In genomic region chr3:27250936-27251335, GRCm38 (mm10) we compare ENCODE assay signal across 12 mouse cellular contexts.
DNase-seq lines count a peak whose midpoint lies in the region; ATAC-seq and TF ChIP-seq lines count a peak whose summit lies in the region.
"Had no signal": no experiment of that assay in that cellular context is flagged by ENCODE, and none has a peak within 500 bp of the region (broad histone marks: within the 10 kb centered on the region; RNA-seq: fewer than 3 reads in every experiment).

No protein-coding gene starts in this region.

- peak; percentile 35 for TF ChIP-seq RAD21 in MEL (IDR thresholded peaks at IDR 0.05; ENCODE audit: low read depth, low read length)

- no peak for ATAC-seq in embryonic facial prominence, embryonic 11.5 days (replicated peaks; ENCODE audit: insufficient number of reproducible peaks, low FRiP score, low TSS enrichment, low read depth)

- H3K79me2 ChIP-seq in MEL (ENCODE audit: control insufficient read depth, insufficient read depth, low read length, poor library complexity): no peaks in the 10 kb centered on the region

- H3K9me3 ChIP-seq in embryonic facial prominence, embryonic 11.5 days (replicated peaks; ENCODE audit: control insufficient read depth, low read length): no peaks in the 10 kb centered on the region
- no peaks in the 10 kb centered on the region for H3K9me3 ChIP-seq in embryonic facial prominence, embryonic 10.5 days
- no peaks in the 10 kb centered on the region for H3K9me3 ChIP-seq in MEL (replicated peaks; ENCODE audit: insufficient read depth, low read length)

- TF ChIP-seq POLR2A in MEL (IDR thresholded peaks at IDR 0.05; ENCODE audit: control insufficient read depth in 1 of 2, insufficient read depth in 1 of 2, low read depth in 1 of 2, low read length in 2 of 2, poor library complexity in 1 of 2): no peak

- no peak overlapping the region for H3K4me2 ChIP-seq in embryonic facial prominence, embryonic 11.5 days (ENCODE audit: low read depth, low read length)

- TF ChIP-seq CTCF in left cerebral cortex, adult 2 months (IDR thresholded peaks at IDR 0.05): peak; percentile 64
- TF ChIP-seq CTCF in MEL (IDR thresholded peaks at IDR 0.05 in 2 of 3, conservative IDR thresholded peaks at IDR 0.05 in 1 of 3; ENCODE audit: control insufficient read depth in 1 of 3, insufficient read depth in 1 of 3, low read depth in 2 of 3, low read length in 3 of 3, poor library complexity in 1 of 3, severe bottlenecking in 1 of 3): peak; percentile 23 to 75 (median 50); a peak in 5 of 6 replicates

- intact Hi-C loops in left cerebral cortex, adult 2 months (cut with DNase I): loop anchor here (5.0 kb wide), 2 partner anchors 86 to 216 kb away; no protein-coding TSS in a partner anchor

- no peaks in the 10 kb centered on the region for H3K27me3 ChIP-seq in embryonic facial prominence, embryonic 11.5 days (ENCODE audit: control insufficient read depth, insufficient read depth, low read length)
- H3K27me3 ChIP-seq in embryonic facial prominence, embryonic 10.5 days (replicated peaks; ENCODE audit: low read depth, poor library complexity, severe bottlenecking): no peaks in the 10 kb centered on the region
- no peaks in the 10 kb centered on the region; a peak in 1 of 4 replicates for H3K27me3 ChIP-seq in MEL (ENCODE audit: control insufficient read depth in 1 of 2, insufficient read depth in 2 of 2, low read length in 2 of 2)

- H3K9ac ChIP-seq in embryonic facial prominence, embryonic 11.5 days (replicated peaks; ENCODE audit: low read length): no peak overlapping the region
- no peak overlapping the region for H3K9ac ChIP-seq in MEL (ENCODE audit: control insufficient read depth, low read depth, low read length, poor library complexity, severe bottlenecking)

- no peak overlapping the region for H3K27ac ChIP-seq in embryonic facial prominence, embryonic 11.5 days (replicated peaks; ENCODE audit: low read depth, low read length)
- H3K27ac ChIP-seq in embryonic facial prominence, embryonic 10.5 days (replicated peaks): no peak overlapping the region
- no peak overlapping the region for H3K27ac ChIP-seq in left cerebral cortex, adult 2 months
- H3K27ac ChIP-seq in MEL (ENCODE audit: control insufficient read depth, low read depth, low read length): no peak overlapping the region

- 42% methylated on average over 7 of the region's 7 CpGs for WGBS in embryonic facial prominence, embryonic 11.5 days
- WGBS in embryonic facial prominence, embryonic 10.5 days: 46% methylated on average over 7 of the region's 7 CpGs

- no peak for TF ChIP-seq EP300 in MEL (IDR thresholded peaks at IDR 0.05; ENCODE audit: low read depth in 1 of 2, low read length in 2 of 2)

- no peak overlapping the region for H3K4me3 ChIP-seq in embryonic facial prominence, embryonic 11.5 days (ENCODE audit: low read depth, low read length)
- no peak overlapping the region for H3K4me3 ChIP-seq in embryonic facial prominence, embryonic 10.5 days
- no peak overlapping the region for H3K4me3 ChIP-seq in left cerebral cortex, adult 2 months
- H3K4me3 ChIP-seq in MEL (ENCODE audit: control insufficient read depth in 1 of 2, insufficient read depth in 1 of 2, low read depth in 2 of 2, low read length in 2 of 2): no peak overlapping the region
- H3K4me3 ChIP-seq: myocyte had no signal

- DNase-seq in embryonic facial prominence, embryonic 11.5 days (ENCODE audit: low spot score): peak; percentile 9
- no peak for DNase-seq in embryonic facial prominence, embryonic 10.5 days (ENCODE audit: low spot score)
- DNase-seq in left cerebral cortex, adult 2 months (ENCODE audit: extremely low spot score in 1 of 2, low spot score in 2 of 2): no peak
- DNase-seq in left cerebral cortex, adult 11 months (ENCODE audit: low spot score): no peak
- DNase-seq in 3T3-L1 (ENCODE audit: low read depth, low spot score): peak; percentile 58
- DNase-seq in MEL (ENCODE audit: low read depth, low spot score): peak; percentile 21
- no peak for DNase-seq in spleen, postnatal 4 days (ENCODE audit: low spot score in 2 of 2)
- DNase-seq: gastrocnemius, postnatal 36 days; heart, postnatal 4 days; left cerebral cortex, postnatal 4 days; lung, postnatal 4 days had no signal

- no peaks in the 10 kb centered on the region for H3K4me1 ChIP-seq in embryonic facial prominence, embryonic 11.5 days (ENCODE audit: control insufficient read depth, insufficient read depth, low read length)
- H3K4me1 ChIP-seq in embryonic facial prominence, embryonic 10.5 days: no peaks in the 10 kb centered on the region
- no peaks in the 10 kb centered on the region for H3K4me1 ChIP-seq in MEL (ENCODE audit: control insufficient read depth in 1 of 2, insufficient read depth in 2 of 2, low read length in 2 of 2)

- H3K36me3 ChIP-seq in embryonic facial prominence, embryonic 11.5 days (replicated peaks; ENCODE audit: control insufficient read depth, insufficient read depth, low read depth, low read length): no peaks in the 10 kb centered on the region
- no peaks in the 10 kb centered on the region for H3K36me3 ChIP-seq in embryonic facial prominence, embryonic 10.5 days (replicated peaks)
- H3K36me3 ChIP-seq in MEL (ENCODE audit: control insufficient read depth in 1 of 2, insufficient read depth in 2 of 2, low read length in 2 of 2): no peaks in the 10 kb centered on the region

TF ChIP-seq in MEL, 35 proteins besides CTCF, POLR2A, EP300 and RAD21:
- TF ChIP-seq ZNF384 (IDR thresholded peaks at IDR 0.05; ENCODE audit: low read depth, low read length) (no peak), ELF1 (IDR thresholded peaks at IDR 0.05; ENCODE audit: low read depth, low read length) (no peak), MYB (IDR thresholded peaks at IDR 0.05; ENCODE audit: low read depth, low read length) (no peak), SIN3A (IDR thresholded peaks at IDR 0.05; ENCODE audit: low read length) (no peak), MAZ (IDR thresholded peaks at IDR 0.05; ENCODE audit: low read depth, low read length) (no peak), SMC3 (IDR thresholded peaks at IDR 0.05; ENCODE audit: low read depth, low read length) (peak; percentile 46), MAFK (IDR thresholded peaks at IDR 0.05; ENCODE audit: borderline replicate concordance, low read depth, low read length) (no peak), ZC3H11A (IDR thresholded peaks at IDR 0.05; ENCODE audit: low read depth, low read length) (peak; percentile 30; the same call in 1 of the 2 replicates)

Comparison
In these comparisons a context has a peak if more than half of its experiments do, and no peak if none do; other contexts are left out.
1. DNase-seq: peak in embryonic facial prominence, embryonic 11.5 days (single experiment), 3T3-L1 (single experiment) and MEL (single experiment); none in embryonic facial prominence, embryonic 10.5 days (single experiment), left cerebral cortex, adult 2 months (0 of 2), left cerebral cortex, adult 11 months (single experiment) and spleen, postnatal 4 days (0 of 2).